In the genomic region with DNA sequence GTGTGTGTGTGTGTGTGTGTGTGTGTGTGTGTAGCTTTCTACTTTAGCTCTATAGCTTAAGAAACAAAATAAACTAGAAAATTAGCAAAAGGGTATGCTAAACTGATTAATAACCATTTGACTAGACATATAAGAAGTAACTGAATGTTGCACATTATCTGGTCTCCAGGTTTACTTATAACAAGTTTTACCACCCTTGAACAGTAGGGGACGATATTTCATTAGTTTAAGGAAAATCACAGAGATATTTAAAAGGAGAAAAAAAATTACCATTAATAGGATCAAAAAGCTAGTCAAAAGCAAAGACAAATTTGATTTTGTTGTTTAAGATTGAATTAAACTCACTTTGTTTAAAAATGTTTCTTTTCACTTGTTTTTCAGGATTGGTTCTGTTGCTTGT, we compare ENCODE assay signal across 10 mouse cellular contexts.
DNase-seq lines count a peak whose midpoint lies in the region; ATAC-seq lines count a peak whose summit lies in the region.
"Had no signal": no experiment of that assay in that cellular context is flagged by ENCODE, and none has a peak within 500 bp of the region (broad histone marks: within the 10 kb centered on the region; RNA-seq: fewer than 3 reads in every experiment).

No protein-coding gene starts in this region.

- H3K4me2 ChIP-seq in hindbrain, embryonic 14.5 days (replicated peaks) = no peak overlapping the region
- H3K4me2 ChIP-seq in hindbrain, embryonic 16.5 days (ENCODE audit: low read length) = no peak overlapping the region
- H3K4me2 ChIP-seq in midbrain, embryonic 14.5 days (ENCODE audit: low read length) = no peak overlapping the region
- H3K4me2 ChIP-seq in midbrain, embryonic 13.5 days (replicated peaks) = no peak overlapping the region
- H3K4me2 ChIP-seq: embryonic facial prominence, embryonic 12.5 days; heart, embryonic 15.5 days; kidney, embryonic 15.5 days had no signal

- WGBS in hindbrain, embryonic 14.5 days = 15% methylated on average over 1 of the region's 1 CpGs
- WGBS in hindbrain, embryonic 16.5 days = 13% methylated on average over 1 of the region's 1 CpGs
- WGBS in midbrain, embryonic 14.5 days = 12% methylated on average over 1 of the region's 1 CpGs
- 13% methylated on average over 1 of the region's 1 CpGs for WGBS in midbrain, embryonic 13.5 days

- no peaks in the 10 kb centered on the region for H3K9me3 ChIP-seq in hindbrain, embryonic 14.5 days (ENCODE audit: control insufficient read depth, low read length)
- no peaks in the 10 kb centered on the region for H3K9me3 ChIP-seq in hindbrain, embryonic 16.5 days (ENCODE audit: control insufficient read depth, low read length)
- H3K9me3 ChIP-seq in midbrain, embryonic 14.5 days (ENCODE audit: control insufficient read depth, low read length) = no peaks in the 10 kb centered on the region
- H3K9me3 ChIP-seq in midbrain, embryonic 13.5 days = no peaks in the 10 kb centered on the region
- H3K9me3 ChIP-seq: embryonic facial prominence, embryonic 12.5 days; heart, embryonic 15.5 days; kidney, embryonic 15.5 days had no signal

- H3K9ac ChIP-seq in hindbrain, embryonic 14.5 days = no peak overlapping the region
- H3K9ac ChIP-seq in hindbrain, embryonic 16.5 days (ENCODE audit: low read depth, low read length) = no peak overlapping the region
- no peak overlapping the region for H3K9ac ChIP-seq in midbrain, embryonic 14.5 days (replicated peaks; ENCODE audit: low read length)
- no peak overlapping the region for H3K9ac ChIP-seq in midbrain, embryonic 13.5 days (replicated peaks)
- H3K9ac ChIP-seq: embryonic facial prominence, embryonic 12.5 days; heart, embryonic 15.5 days; kidney, embryonic 15.5 days had no signal

- 0 out of 2 replicates have a peak, but pooled peaks cover 3% of the 10 kb centered on the region for H3K27me3 ChIP-seq in hindbrain, embryonic 14.5 days (ENCODE audit: control insufficient read depth, insufficient read depth, low read length)
- no peaks in the 10 kb centered on the region for H3K27me3 ChIP-seq in hindbrain, embryonic 16.5 days (replicated peaks; ENCODE audit: control insufficient read depth, insufficient read depth, low read length)
- no peaks in the 10 kb centered on the region for H3K27me3 ChIP-seq in midbrain, embryonic 14.5 days (ENCODE audit: control insufficient read depth, insufficient read depth, low read length)
- H3K27me3 ChIP-seq in midbrain, embryonic 13.5 days = peaks cover 7% of the 10 kb centered on the region
- H3K27me3 ChIP-seq: embryonic facial prominence, embryonic 12.5 days; heart, embryonic 15.5 days; kidney, embryonic 15.5 days had no signal

- H3K27ac ChIP-seq in hindbrain, embryonic 14.5 days = no peak overlapping the region
- no peak overlapping the region for H3K27ac ChIP-seq in hindbrain, embryonic 16.5 days (ENCODE audit: low read depth, low read length)
- H3K27ac ChIP-seq in midbrain, embryonic 14.5 days (replicated peaks; ENCODE audit: low read depth, low read length) = no peak overlapping the region
- no peak overlapping the region for H3K27ac ChIP-seq in midbrain, embryonic 13.5 days
- H3K27ac ChIP-seq: embryonic facial prominence, embryonic 12.5 days; heart, embryonic 15.5 days; kidney, embryonic 15.5 days had no signal

- DNase-seq in hindbrain, embryonic 14.5 days (ENCODE audit: low spot score) = peak; percentile 71
- DNase-seq in midbrain, embryonic 14.5 days = peak; percentile 78
- DNase-seq in spleen, adult 12 weeks (ENCODE audit: low spot score) = no peak

- H3K36me3 ChIP-seq in hindbrain, embryonic 14.5 days (replicated peaks; ENCODE audit: control insufficient read depth, insufficient read depth) = no peaks in the 10 kb centered on the region
- no peaks in the 10 kb centered on the region for H3K36me3 ChIP-seq in hindbrain, embryonic 16.5 days (ENCODE audit: control insufficient read depth, insufficient read depth, low read length)
- no peaks in the 10 kb centered on the region for H3K36me3 ChIP-seq in midbrain, embryonic 14.5 days (ENCODE audit: control insufficient read depth, insufficient read depth, low read length)
- no peaks in the 10 kb centered on the region for H3K36me3 ChIP-seq in midbrain, embryonic 13.5 days
- H3K36me3 ChIP-seq: embryonic facial prominence, embryonic 12.5 days; heart, embryonic 15.5 days; kidney, embryonic 15.5 days had no signal

- H3K4me1 ChIP-seq in hindbrain, embryonic 14.5 days (replicated peaks; ENCODE audit: control insufficient read depth, insufficient read depth, low read length) = no peaks in the 10 kb centered on the region
- H3K4me1 ChIP-seq in hindbrain, embryonic 16.5 days (ENCODE audit: control insufficient read depth, insufficient read depth, low read depth, low read length) = no peaks in the 10 kb centered on the region
- no peaks in the 10 kb centered on the region for H3K4me1 ChIP-seq in midbrain, embryonic 14.5 days (ENCODE audit: control insufficient read depth, insufficient read depth, low read length)
- H3K4me1 ChIP-seq in midbrain, embryonic 13.5 days (replicated peaks) = no peaks in the 10 kb centered on the region
- H3K4me1 ChIP-seq: embryonic facial prominence, embryonic 12.5 days; heart, embryonic 15.5 days; kidney, embryonic 15.5 days had no signal

- ATAC-seq in hindbrain, embryonic 14.5 days (ENCODE audit: low FRiP score) = no peak
- ATAC-seq in hindbrain, embryonic 16.5 days = no peak
- no peak for ATAC-seq in midbrain, embryonic 14.5 days (ENCODE audit: low FRiP score, low TSS enrichment)
- ATAC-seq in midbrain, embryonic 13.5 days = no peak
- ATAC-seq in common myeloid progenitor, adult 5-6 weeks (replicated peaks; ENCODE audit: low read depth, poor library complexity, severe bottlenecking) = 0 out of 2 replicates have a peak, but pooled peaks have one; percentile 60
- no peak for ATAC-seq in megakaryocyte, adult 5-6 weeks (ENCODE audit: poor library complexity, severe bottlenecking)

- no peak overlapping the region for H3K4me3 ChIP-seq in hindbrain, embryonic 14.5 days (replicated peaks; ENCODE audit: low read length)
- H3K4me3 ChIP-seq in hindbrain, embryonic 16.5 days (ENCODE audit: low read length) = no peak overlapping the region
- H3K4me3 ChIP-seq in midbrain, embryonic 14.5 days (replicated peaks; ENCODE audit: low read depth, low read length) = no peak overlapping the region
- no peak overlapping the region for H3K4me3 ChIP-seq in midbrain, embryonic 13.5 days (replicated peaks)
- H3K4me3 ChIP-seq: embryonic facial prominence, embryonic 12.5 days; heart, embryonic 15.5 days; kidney, embryonic 15.5 days had no signal
